Mouse (Mus musculus) megakaryocyte, embryonic 14.5 days (primary cell): ENCODE results near the gene Rnf207.

Experiments used
- FLI1 ChIP-seq: IDR thresholded peaks from 2 replicates; pipeline ENCODE4 v1.6.1; 2012; ENCODE audit warnings: low read length, inconsistent platforms, mixed read lengths
- GATA1 ChIP-seq: IDR thresholded peaks from 3 replicates; pipeline ENCODE4 v1.6.1; 2012; ENCODE audit warnings: mixed read lengths, low read length, inconsistent platforms, borderline replicate concordance

DNA sequence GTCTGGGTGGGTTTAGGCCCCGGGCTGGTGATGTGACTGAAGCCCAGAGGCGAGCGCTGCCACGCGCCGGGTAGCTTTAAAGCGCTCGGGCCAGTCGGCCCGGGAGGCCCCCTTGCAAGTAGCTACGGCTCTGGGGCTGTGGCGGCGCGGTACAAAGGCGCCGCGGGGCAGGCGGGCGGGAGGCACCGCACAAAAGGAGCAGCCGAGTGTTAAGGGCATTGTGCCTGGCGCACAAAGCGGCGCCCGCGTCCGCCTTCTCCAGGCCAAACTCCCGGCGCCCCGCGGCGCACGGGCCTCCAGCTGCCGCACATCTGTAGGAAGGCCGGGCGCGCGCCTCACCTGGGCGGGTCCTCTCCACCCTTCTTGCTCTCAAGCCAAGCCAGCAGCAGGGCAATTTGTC, 28.4 kb downstream of the Rnf207 start:
- no peak for TF ChIP-seq GATA1
- no peak for TF ChIP-seq FLI1
